14 mouse cellular contexts compared by ENCODE assay signal in the genomic region with DNA sequence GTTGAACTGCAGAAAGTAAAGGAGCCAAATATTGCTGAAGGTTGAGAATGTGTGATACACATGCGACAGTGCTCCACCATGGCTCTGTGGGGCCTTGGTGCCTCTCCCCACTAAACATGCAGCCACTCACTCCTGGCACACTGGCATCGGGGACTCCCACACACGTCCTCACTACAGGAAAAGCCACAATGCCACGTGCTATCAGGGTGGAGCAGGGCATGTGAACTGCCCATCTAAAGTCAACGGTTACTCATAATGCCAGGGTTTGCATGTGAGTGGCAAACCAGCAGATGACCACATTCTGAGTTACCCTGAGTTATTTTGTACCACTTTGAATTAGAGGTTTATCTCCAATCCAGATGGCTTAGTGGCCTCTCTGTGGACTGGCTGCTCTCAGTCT.
DNase-seq lines count a peak whose midpoint lies in the region; ATAC-seq and TF ChIP-seq lines count a peak whose summit lies in the region.
"Had no signal": no experiment of that assay in that cellular context is flagged by ENCODE, and none has a peak within 500 bp of the region (broad histone marks: within the 10 kb centered on the region; RNA-seq: fewer than 3 reads in every experiment).

No protein-coding gene starts in this region.

- no peak overlapping the region for H3K4me3 ChIP-seq in heart, adult 2 months
- no peak overlapping the region for H3K4me3 ChIP-seq in heart, embryonic 11.5 days (ENCODE audit: low read depth, low read length)
- no peak overlapping the region for H3K4me3 ChIP-seq in macrophage (ENCODE audit: inconsistent target)
- no peak overlapping the region for H3K4me3 ChIP-seq in liver, postnatal 0 days (ENCODE audit: low read depth, low read length)
- H3K4me3 ChIP-seq: embryonic facial prominence, embryonic 12.5 days; heart, embryonic 13.5 days had no signal

- TF ChIP-seq CTCF in heart, adult 2 months (IDR thresholded peaks at IDR 0.05), result no peak
- no peak for TF ChIP-seq CTCF in liver, postnatal 0 days (IDR thresholded peaks at IDR 0.05; ENCODE audit: low read depth)

- 38% methylated on average over 5 of the region's 5 CpGs for WGBS in heart, adult 2 months
- WGBS in heart, embryonic 11.5 days (ENCODE audit: insufficient replicate concordance), result 76% methylated on average over 5 of the region's 5 CpGs
- 18% methylated on average over 5 of the region's 5 CpGs for WGBS in macrophage (ENCODE audit: missing documents)
- WGBS in liver, postnatal 0 days (ENCODE audit: insufficient replicate concordance), result 26% methylated on average over 5 of the region's 5 CpGs

- no peaks in the 10 kb centered on the region for H3K27me3 ChIP-seq in heart, adult 2 months (ENCODE audit: control insufficient read depth, insufficient read depth, low read length)
- no peaks in the 10 kb centered on the region for H3K27me3 ChIP-seq in heart, embryonic 11.5 days (ENCODE audit: control insufficient read depth, insufficient read depth, low read length)
- no peaks in the 10 kb centered on the region for H3K27me3 ChIP-seq in liver, postnatal 0 days (ENCODE audit: insufficient read depth, low read length)
- H3K27me3 ChIP-seq: embryonic facial prominence, embryonic 12.5 days; heart, embryonic 13.5 days had no signal

- peaks cover 17% of the 10 kb centered on the region for H3K4me1 ChIP-seq in heart, adult 2 months (ENCODE audit: control insufficient read depth, insufficient read depth, low read length)
- 0 out of 2 replicates have a peak, but pooled peaks cover 5% of the 10 kb centered on the region for H3K4me1 ChIP-seq in heart, embryonic 11.5 days (ENCODE audit: control insufficient read depth, insufficient read depth, low read length)
- peaks cover 7% of the 10 kb centered on the region for H3K4me1 ChIP-seq in liver, postnatal 0 days (ENCODE audit: insufficient read depth)

- no peak for TF ChIP-seq POLR2A in heart, adult 2 months (IDR thresholded peaks at IDR 0.05; ENCODE audit: insufficient read depth, low read depth, low read length)

- peaks cover 17% of the 10 kb centered on the region for H3K36me3 ChIP-seq in heart, adult 2 months (ENCODE audit: control insufficient read depth, insufficient read depth, low read length)
- H3K36me3 ChIP-seq in heart, embryonic 11.5 days (ENCODE audit: control insufficient read depth, insufficient read depth, low read length), result no peaks in the 10 kb centered on the region
- H3K36me3 ChIP-seq in macrophage (ENCODE audit: inconsistent target), result no peaks in the 10 kb centered on the region
- H3K36me3 ChIP-seq in liver, postnatal 0 days (replicated peaks; ENCODE audit: insufficient read depth, low read length), result no peaks in the 10 kb centered on the region
- H3K36me3 ChIP-seq: embryonic facial prominence, embryonic 12.5 days; heart, embryonic 13.5 days had no signal

- H3K27ac ChIP-seq in heart, adult 2 months, result peak overlapping the region; percentile 38
- H3K27ac ChIP-seq in heart, embryonic 11.5 days (ENCODE audit: low read depth, low read length), result no peak overlapping the region
- H3K27ac ChIP-seq in macrophage, result peak overlapping the region; percentile 72
- no peak overlapping the region for H3K27ac ChIP-seq in liver, postnatal 0 days (ENCODE audit: low read depth)
- H3K27ac ChIP-seq: embryonic facial prominence, embryonic 12.5 days had no signal

- TF ChIP-seq EP300 in heart, adult 2 months (IDR thresholded peaks at IDR 0.05; ENCODE audit: insufficient read depth, low read depth, low read length), result no peak
- no peak for TF ChIP-seq EP300 in liver, postnatal 0 days (IDR thresholded peaks at IDR 0.05; ENCODE audit: low read depth)

- ATAC-seq in heart, embryonic 11.5 days (replicated peaks; ENCODE audit: insufficient number of reproducible peaks, low FRiP score, low TSS enrichment), result no peak
- ATAC-seq in granulocyte monocyte progenitor cell, adult 5-6 weeks (replicated peaks; ENCODE audit: poor library complexity, severe bottlenecking), result no peak
- no peak for ATAC-seq in liver, postnatal 0 days
- ATAC-seq: forebrain, postnatal 0 days had no signal

- H3K4me2 ChIP-seq in heart, embryonic 11.5 days, result no peak overlapping the region
- no peak overlapping the region for H3K4me2 ChIP-seq in liver, postnatal 0 days (ENCODE audit: low read depth, low read length)
- H3K4me2 ChIP-seq: embryonic facial prominence, embryonic 12.5 days; heart, embryonic 13.5 days had no signal

- no peaks in the 10 kb centered on the region for H3K79me2 ChIP-seq in heart, adult 2 months (replicated peaks; ENCODE audit: control insufficient read depth, insufficient read depth, low read length)
- H3K79me2 ChIP-seq in macrophage (ENCODE audit: inconsistent target), result no peaks in the 10 kb centered on the region

- 0 out of 2 replicates have a peak overlapping the region, but pooled peaks have one; percentile 34 for H3K9ac ChIP-seq in heart, adult 2 months (ENCODE audit: low read depth, low read length)
- no peak overlapping the region for H3K9ac ChIP-seq in heart, embryonic 11.5 days (ENCODE audit: low read depth, low read length)
- H3K9ac ChIP-seq in liver, postnatal 0 days (replicated peaks), result no peak overlapping the region
- H3K9ac ChIP-seq: embryonic facial prominence, embryonic 12.5 days; forebrain, postnatal 0 days; heart, embryonic 13.5 days had no signal

- H3K9me3 ChIP-seq in heart, embryonic 11.5 days (replicated peaks; ENCODE audit: control insufficient read depth, low read length), result no peaks in the 10 kb centered on the region
- no peaks in the 10 kb centered on the region for H3K9me3 ChIP-seq in liver, postnatal 0 days (ENCODE audit: low read length)
- H3K9me3 ChIP-seq: embryonic facial prominence, embryonic 12.5 days; heart, embryonic 13.5 days had no signal

- DNase-seq in heart, adult 2 months, result peak in 1 of 2 experiments; percentile 51
- DNase-seq in 416B (ENCODE audit: low read depth) (peak; percentile 83), adipocyte (ENCODE audit: low spot score) (peak; percentile 27)
- DNase-seq in liver, postnatal 0 days, result no peak
- no peak for DNase-seq in adrenal gland, adult 8-10 months
- DNase-seq: cerebellum, adult 8-10 months; forebrain, postnatal 0 days; kidney, postnatal 25 days; thymus, adult 18-20 months had no signal

- intact Hi-C loops in heart, adult 2 months (cut with DNase I), result loop anchor here (5.0 kb wide), 1 partner anchor 38 kb away; no protein-coding TSS in a partner anchor

Comparison
In these comparisons a context has a peak if more than half of its experiments do, and no peak if none do; other contexts are left out.
1. H3K27ac ChIP-seq: peak in heart, adult 2 months (single experiment) and macrophage (single experiment); none in heart, embryonic 11.5 days (single experiment) and liver, postnatal 0 days (single experiment).
2. DNase-seq: peak in 416B (single experiment) and adipocyte (single experiment); none in liver, postnatal 0 days (single experiment) and adrenal gland, adult 8-10 months (single experiment).